Mouse (Mus musculus) kidney, adult 2 months (tissue): ENCODE results near the gene Prps1l1.

Experiments
- CTCF ChIP-seq: fragments of 200-500 bp; conservative IDR thresholded peaks from 2 replicates; pipeline ENCODE4 v1.5.1; 2011; ENCODE audit warnings: low read depth, mild to moderate bottlenecking, control low read depth, low read length, moderate library complexity, mixed read lengths; ENCODE audit not compliant: insufficient read depth, insufficient read length
- POLR2A ChIP-seq: fragments of 200-500 bp; IDR thresholded peaks from one replicate; pipeline ENCODE4 v1.6.1; 2011; ENCODE audit warnings: low read depth, low read length, control low read depth

- TF ChIP-seq POLR2A (no peak), CTCF (no peak)
Measured at GRCm38 (mm10) chr12:35021285-35021684, 36.7 kb downstream of the Prps1l1 start.
